ENCODE assay signal across 10 mouse cellular contexts in the genomic region with DNA sequence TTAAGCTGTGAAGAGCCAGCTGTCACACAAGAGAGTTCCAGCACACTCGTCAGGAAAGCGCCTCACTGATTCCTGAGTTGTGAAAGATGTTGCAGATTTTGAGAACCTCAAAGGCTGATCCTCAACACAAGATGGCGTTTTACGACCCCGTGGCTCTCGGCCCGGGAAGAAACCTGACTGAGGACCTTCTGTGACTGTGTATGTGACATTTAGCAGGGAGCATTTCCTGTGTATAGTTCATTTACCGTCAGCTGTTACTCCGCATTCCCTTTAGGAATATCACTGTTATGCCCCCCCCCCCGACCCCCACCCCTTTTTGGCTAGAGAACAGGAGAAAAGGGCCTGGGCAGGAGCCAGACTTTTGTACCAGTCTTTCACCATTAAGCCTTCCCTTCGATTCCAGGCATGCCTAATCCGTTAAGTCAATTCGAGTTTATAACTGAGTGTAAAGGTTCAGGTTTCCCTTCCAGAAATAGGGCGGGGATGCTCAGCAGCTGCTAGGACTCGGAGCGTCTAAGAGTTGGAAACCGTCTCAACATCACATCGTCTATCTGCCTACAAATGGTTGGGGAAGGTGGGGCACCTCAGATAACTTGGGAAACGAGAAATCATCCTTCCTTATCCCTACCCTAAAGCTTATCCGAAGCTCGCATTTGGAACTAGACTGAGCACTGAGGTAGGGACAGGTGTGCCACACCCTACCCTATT. TPM values are rescaled to one million over a fixed set of nuclear protein-coding genes. Genes with fewer than 3 reads are reported as not detected.
DNase-seq lines count a peak whose midpoint lies in the region; ATAC-seq and TF ChIP-seq lines count a peak whose summit lies in the region.
"Had no signal": no experiment of that assay in that cellular context is flagged by ENCODE, and none has a peak within 500 bp of the region (broad histone marks: within the 10 kb centered on the region; RNA-seq: fewer than 3 reads in every experiment).

No protein-coding gene starts in this region.

- no peaks in the 10 kb centered on the region for H3K4me1 ChIP-seq in lung, embryonic 14.5 days (ENCODE audit: insufficient read depth)
- peaks cover 6% of the 10 kb centered on the region for H3K4me1 ChIP-seq in lung, adult 2 months (ENCODE audit: control insufficient read depth, insufficient read depth, low read length)
- peaks cover 9% of the 10 kb centered on the region for H3K4me1 ChIP-seq in embryonic facial prominence, embryonic 14.5 days (ENCODE audit: control insufficient read depth, insufficient read depth, low read length)
- H3K4me1 ChIP-seq in limb, embryonic 10.5 days = peaks cover 14% of the 10 kb centered on the region

- no peak for TF ChIP-seq POLR2A in lung, adult 2 months (IDR thresholded peaks at IDR 0.05; ENCODE audit: borderline replicate concordance, extremely low read depth, low read depth, low read length)

- peak overlapping the region; percentile 64; the same call in 1 of the 2 replicates for H3K4me2 ChIP-seq in lung, embryonic 14.5 days
- H3K4me2 ChIP-seq in embryonic facial prominence, embryonic 14.5 days (ENCODE audit: low read depth, low read length) = peak overlapping the region; percentile 59

- no peaks in the 10 kb centered on the region for H3K9me3 ChIP-seq in lung, embryonic 14.5 days (ENCODE audit: low read depth, low read length)
- no peaks in the 10 kb centered on the region for H3K9me3 ChIP-seq in embryonic facial prominence, embryonic 14.5 days (ENCODE audit: control insufficient read depth, low read length)
- no peaks in the 10 kb centered on the region for H3K9me3 ChIP-seq in limb, embryonic 10.5 days (replicated peaks)

- no peak overlapping the region for H3K4me3 ChIP-seq in lung, embryonic 14.5 days (ENCODE audit: low read depth, low read length)
- H3K4me3 ChIP-seq in lung, adult 2 months (replicated peaks; ENCODE audit: extremely low read depth, low read depth, low read length) = no peak overlapping the region
- H3K4me3 ChIP-seq in embryonic facial prominence, embryonic 14.5 days (ENCODE audit: low read depth, low read length) = peak overlapping the region; percentile 38; the same call in 1 of the 2 replicates
- peak overlapping the region; percentile 15; the same call in 1 of the 2 replicates for H3K4me3 ChIP-seq in limb, embryonic 10.5 days

- H3K27ac ChIP-seq in lung, embryonic 14.5 days (ENCODE audit: low read depth) = no peak overlapping the region
- no peak overlapping the region; the same call in 1 of the 2 replicates for H3K27ac ChIP-seq in embryonic facial prominence, embryonic 14.5 days (replicated peaks; ENCODE audit: low read depth, low read length)
- no peak overlapping the region for H3K27ac ChIP-seq in limb, embryonic 10.5 days

- no peaks in the 10 kb centered on the region for H3K36me3 ChIP-seq in lung, embryonic 14.5 days (ENCODE audit: insufficient read depth)
- H3K36me3 ChIP-seq in embryonic facial prominence, embryonic 14.5 days (ENCODE audit: control insufficient read depth, insufficient read depth, low read length) = no peaks in the 10 kb centered on the region
- H3K36me3 ChIP-seq in limb, embryonic 10.5 days = no peaks in the 10 kb centered on the region

- no peak for ATAC-seq in lung, embryonic 14.5 days (ENCODE audit: insufficient read depth)
- peak; percentile 60 for ATAC-seq in embryonic facial prominence, embryonic 14.5 days (ENCODE audit: low read depth)

- H3K27me3 ChIP-seq in lung, embryonic 14.5 days (ENCODE audit: insufficient read depth, low read length) = no peaks in the 10 kb centered on the region
- H3K27me3 ChIP-seq in embryonic facial prominence, embryonic 14.5 days (replicated peaks; ENCODE audit: control insufficient read depth, insufficient read depth, low read length) = peaks cover 11% of the 10 kb centered on the region
- peaks cover 29% of the 10 kb centered on the region for H3K27me3 ChIP-seq in limb, embryonic 10.5 days (ENCODE audit: low read depth, poor library complexity, severe bottlenecking)

- TF ChIP-seq CTCF in lung, embryonic 14.5 days (IDR thresholded peaks at IDR 0.05; ENCODE audit: low read depth) = 0 out of 2 replicates have a peak, but pooled peaks have one; percentile 5
- no peak for TF ChIP-seq CTCF in lung, adult 2 months (IDR thresholded peaks at IDR 0.05; ENCODE audit: insufficient read depth, low read length)

- DNase-seq in lung, embryonic 14.5 days = peak; percentile 29
- no peak for DNase-seq in lung, adult 2 months
- DNase-seq in embryonic facial prominence, embryonic 14.5 days (ENCODE audit: low spot score) = peak; percentile 86
- DNase-seq in limb, embryonic 10.5 days (ENCODE audit: low spot score) = peak; percentile 31
- DNase-seq in retina, postnatal 1 day = peak; percentile 38
- DNase-seq in layer of hippocampus, postnatal 14 days (ENCODE audit: low spot score in 2 of 2) = no peak
- DNase-seq in urinary bladder, adult 18-20 months (ENCODE audit: low spot score in 2 of 2) = no peak
- no peak for DNase-seq in right cerebral cortex, adult 18-20 months
- DNase-seq: thymus, adult 2 months had no signal

- WGBS in lung, embryonic 14.5 days = 16% methylated on average over 21 of the region's 21 CpGs
- WGBS in lung, adult 2 months = 12% methylated on average over 21 of the region's 21 CpGs
- WGBS in embryonic facial prominence, embryonic 14.5 days = 8% methylated on average over 21 of the region's 21 CpGs
- 21% methylated on average over 21 of the region's 21 CpGs for WGBS in limb, embryonic 10.5 days

- H3K9ac ChIP-seq in lung, embryonic 14.5 days = no peak overlapping the region
- no peak overlapping the region for H3K9ac ChIP-seq in embryonic facial prominence, embryonic 14.5 days (ENCODE audit: low read depth, low read length)

RNA-seq across cellular contexts. Expression of gene Scn3b, which starts 0.8 kb away (rescaled TPM):
- polyA plus RNA-seq in lung, embryonic 14.5 days (2014; fragmentation: Nextera tagmentation; extraction: Ambion mirVana) = 2.9 and 4.4 TPM in 2 replicates
- polyA plus RNA-seq in lung, adult 2 months (2012; rRNA removed) = 23.6 and 33.2 TPM in 2 replicates
- polyA plus RNA-seq in embryonic facial prominence, embryonic 14.5 days (2014; fragmentation: Nextera tagmentation; extraction: Ambion mirVana) = 34.7 and 42.9 TPM in 2 replicates
- 0.08 and 0.15 TPM in 2 replicates for polyA plus RNA-seq in limb, embryonic 10.5 days (2016; fragmentation: Nextera tagmentation; extraction: Ambion mirVana)
- total RNA-seq in layer of hippocampus, postnatal 14 days (2021) = 100 to 1,000 TPM; 230 to 234 TPM
- polyA plus RNA-seq: liver, adult 2 months had no signal

Comparison
In these comparisons a context has a peak if more than half of its experiments do, and no peak if none do; other contexts are left out.
1. DNase-seq: peak in lung, embryonic 14.5 days (single experiment), embryonic facial prominence, embryonic 14.5 days (single experiment), limb, embryonic 10.5 days (single experiment) and retina, postnatal 1 day (single experiment); none in lung, adult 2 months (single experiment), layer of hippocampus, postnatal 14 days (0 of 2), urinary bladder, adult 18-20 months (0 of 2) and right cerebral cortex, adult 18-20 months (single experiment).
2. H3K4me3 ChIP-seq: peak in embryonic facial prominence, embryonic 14.5 days (single experiment) and limb, embryonic 10.5 days (single experiment); none in lung, embryonic 14.5 days (single experiment) and lung, adult 2 months (single experiment).